Mouse (Mus musculus): Measurements from ENCODE around the gene Atp5k.

Gene Atp5k

GRCm38 (mm10) chr5:108433804-108434587 lies at the start of gene Atp5k:
TSS of gene Atp5k (minus strand) at chr5:108434448.
- peak; percentile 86 for DNase-seq (ENCODE audit: extremely low read depth, insufficient read length, low spot score)

DNA sequence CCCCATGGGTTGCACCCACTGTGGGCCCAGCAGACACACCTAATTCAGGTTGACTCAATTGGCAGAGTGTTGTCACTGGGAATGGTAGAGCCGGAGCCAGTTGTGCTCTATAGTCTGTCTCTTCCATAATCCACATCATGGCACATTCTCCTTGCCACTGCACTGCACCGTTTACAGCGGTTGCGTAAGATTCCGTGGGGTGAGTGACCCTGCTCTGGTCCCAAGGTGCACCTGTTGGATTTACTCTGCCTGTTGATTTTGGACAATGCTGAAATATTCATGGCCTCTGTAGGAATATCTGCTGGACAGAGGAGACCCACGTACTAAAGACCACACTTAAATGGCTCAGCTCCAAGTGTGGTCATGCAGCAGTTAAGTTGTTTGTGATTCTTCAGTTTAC lies 48.8 kb upstream of the Atp5k start:
- no peak for DNase-seq (ENCODE audit: extremely low read depth, insufficient read length, low spot score)

- DNase-seq (ENCODE audit: extremely low read depth, insufficient read length, low spot score): no peak
Measured at GRCm38 (mm10) chr5:108475977-108476376, 41.7 kb upstream of the Atp5k start.

GRCm38 (mm10) chr5:108473737-108474136 lies 39.5 kb upstream of the Atp5k start:
- DNase-seq (ENCODE audit: extremely low read depth, insufficient read length, low spot score): no peak

- DNase-seq (ENCODE audit: extremely low read depth, insufficient read length, low spot score): no peak
Measured at GRCm38 (mm10) chr5:108469617-108470016, 35.4 kb upstream of the Atp5k start.

DNA sequence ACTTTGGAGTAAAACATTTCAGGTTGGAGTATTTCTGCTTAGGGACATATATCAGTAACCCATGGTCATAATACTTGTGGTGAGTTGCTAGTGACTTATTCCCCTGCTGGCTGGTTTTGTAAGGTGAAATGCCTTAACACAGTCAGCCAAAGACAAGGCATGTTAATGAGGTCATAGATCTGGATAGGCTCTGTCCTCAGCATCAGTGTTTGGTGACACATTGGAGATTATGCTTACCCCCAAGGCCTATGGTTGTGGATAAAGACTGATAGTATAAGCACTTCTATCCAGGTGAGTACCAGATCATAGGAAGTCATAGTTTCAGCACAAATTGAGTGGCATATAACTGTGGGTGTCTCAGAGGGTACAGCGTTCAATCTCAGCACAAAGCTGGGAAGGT lies 32.4 kb upstream of the Atp5k start:
- no peak for DNase-seq (ENCODE audit: extremely low read depth, insufficient read length, low spot score)

DNA sequence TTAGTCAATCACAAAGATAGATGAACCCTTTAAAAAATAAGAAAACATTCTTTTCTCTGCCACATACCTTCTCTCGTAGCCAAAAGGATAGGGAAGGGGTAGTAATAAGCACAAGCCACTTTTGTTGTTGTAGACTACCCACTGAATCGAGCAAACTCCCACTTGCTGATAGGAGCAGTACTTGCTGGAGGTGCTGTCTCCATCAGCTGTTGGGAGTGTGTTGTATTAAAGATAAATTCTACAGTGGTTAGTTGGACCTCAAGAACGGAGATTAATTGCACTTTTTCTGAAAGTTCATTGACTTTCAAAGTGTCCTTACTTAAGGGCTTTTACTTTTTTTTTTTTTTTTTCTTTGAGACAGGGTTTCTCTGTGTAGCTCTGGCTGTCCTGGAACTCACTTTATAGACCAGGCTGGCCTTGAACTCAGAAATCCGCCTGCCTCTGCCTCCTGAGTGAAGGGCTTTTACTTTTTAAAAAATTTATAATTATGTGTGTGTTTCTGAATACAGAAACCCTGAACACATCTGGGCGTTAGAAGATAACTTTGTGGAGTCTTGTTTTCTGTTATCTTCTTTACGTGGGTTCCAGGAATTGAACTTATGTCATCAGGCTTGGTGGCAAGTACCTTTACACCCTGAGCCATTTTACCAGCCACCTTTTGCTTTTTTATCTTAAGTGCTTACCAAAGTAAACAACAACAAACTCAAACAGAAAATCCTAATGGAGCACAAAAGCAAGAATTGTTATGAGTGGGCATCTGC lies 31.1 kb upstream of the Atp5k start:
- DNase-seq (ENCODE audit: extremely low read depth, insufficient read length, low spot score): no peak

GRCm38 (mm10) chr5:108462446-108462845 lies 28.2 kb upstream of the Atp5k start:
- no peak for DNase-seq (ENCODE audit: extremely low read depth, insufficient read length, low spot score)

GRCm38 (mm10) chr5:108461082-108462065 lies 27.1 kb upstream of the Atp5k start, which contains the start of gene Pcgf3:
TSS of gene Pcgf3 (plus strand) at chr5:108461232.
- peak; percentile 92 for DNase-seq (ENCODE audit: extremely low read depth, insufficient read length, low spot score)

DNA sequence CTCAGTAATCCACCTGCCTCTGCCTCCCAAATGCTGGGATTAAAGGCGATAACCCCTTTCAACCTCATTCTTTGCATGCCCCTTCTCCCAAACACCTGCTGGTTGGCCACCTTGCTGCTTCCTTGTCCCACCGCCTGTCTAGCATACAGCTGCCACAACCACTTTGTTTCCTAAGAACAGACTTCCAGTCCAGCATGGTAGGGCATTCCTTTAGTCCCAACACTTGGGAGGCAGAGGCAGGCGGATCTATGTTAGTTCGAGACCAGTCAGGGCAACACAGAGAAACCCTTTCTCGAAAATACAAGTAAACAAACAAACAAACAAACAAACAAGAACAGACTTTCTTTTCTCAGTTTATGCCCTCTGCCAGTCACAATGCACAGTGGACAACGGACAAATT lies 26.2 kb upstream of the Atp5k start:
- no peak for DNase-seq (ENCODE audit: extremely low read depth, insufficient read length, low spot score)

DNA sequence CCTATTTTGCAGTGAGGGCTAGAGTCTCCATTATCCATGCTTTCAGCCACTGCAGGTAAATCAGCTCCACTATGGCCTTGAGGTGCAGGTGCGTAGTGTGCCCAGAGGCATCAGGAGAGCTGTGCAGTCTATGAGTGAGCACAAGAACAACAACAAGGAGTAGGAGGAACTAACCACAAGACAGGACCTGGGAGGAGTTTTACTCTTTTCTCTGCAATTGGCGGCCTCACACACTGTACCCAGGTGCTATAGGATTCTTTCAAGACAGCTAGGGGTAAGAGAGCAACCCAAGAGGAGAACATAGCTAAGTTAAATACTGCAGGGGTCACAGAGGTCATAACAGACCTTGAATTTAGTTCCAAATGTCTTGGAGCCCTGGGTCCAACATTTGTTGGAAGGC lies 24.5 kb upstream of the Atp5k start:
- no peak for DNase-seq (ENCODE audit: extremely low read depth, insufficient read length, low spot score)

DNA sequence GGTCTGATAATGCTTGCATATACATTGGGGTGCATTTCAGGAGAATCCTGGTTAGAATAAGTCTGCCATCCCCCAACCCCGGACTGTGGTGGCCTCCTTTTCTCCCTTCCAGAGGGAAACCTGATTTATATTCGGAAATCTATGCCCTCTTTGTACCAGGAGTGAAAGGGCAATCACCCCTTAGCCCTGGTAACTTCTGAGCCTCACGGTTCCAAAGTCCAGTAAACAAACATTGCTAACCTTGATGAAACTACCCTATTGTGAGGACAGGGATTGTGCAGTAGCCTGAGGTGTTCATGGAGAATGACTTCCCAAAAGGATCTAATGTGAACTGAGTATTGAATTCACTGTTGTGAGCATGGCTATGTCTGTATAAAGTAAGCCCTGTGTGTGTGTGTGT lies 19.8 kb upstream of the Atp5k start:
- no peak for DNase-seq (ENCODE audit: extremely low read depth, insufficient read length, low spot score)

- no peak for DNase-seq (ENCODE audit: extremely low read depth, insufficient read length, low spot score)
Measured at GRCm38 (mm10) chr5:108452422-108452821, 18.2 kb upstream of the Atp5k start.

DNA sequence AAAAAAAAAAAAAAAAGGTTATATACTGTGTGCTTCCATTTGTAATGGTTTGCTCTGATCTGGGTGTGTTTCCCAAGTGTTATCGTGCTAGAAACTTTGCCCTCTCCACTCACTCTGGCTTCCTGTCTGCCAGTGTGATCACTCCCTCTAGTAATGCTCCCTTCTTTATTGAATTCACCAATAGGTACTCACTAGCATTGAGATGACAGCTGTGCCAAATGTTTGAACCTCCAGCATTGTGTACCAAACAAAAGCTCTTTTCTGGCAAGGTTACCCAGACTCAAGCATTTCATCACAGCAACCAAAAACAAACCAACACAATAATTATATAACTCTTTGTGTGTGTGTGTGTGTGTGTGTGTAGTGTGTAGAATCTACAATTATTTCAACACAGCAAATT lies 17.4 kb upstream of the Atp5k start:
- DNase-seq (ENCODE audit: extremely low read depth, insufficient read length, low spot score): no peak

- DNase-seq (ENCODE audit: extremely low read depth, insufficient read length, low spot score): no peak
Measured at GRCm38 (mm10) chr5:108450837-108451540, 16.7 kb upstream of the Atp5k start.

GRCm38 (mm10) chr5:108448785-108449668 lies 14.8 kb upstream of the Atp5k start, which contains the start of gene Mfsd7a:
TSS of gene Mfsd7a (minus strand) at chr5:108448891.
- peak; percentile 71 for DNase-seq (ENCODE audit: extremely low read depth, insufficient read length, low spot score)

DNA sequence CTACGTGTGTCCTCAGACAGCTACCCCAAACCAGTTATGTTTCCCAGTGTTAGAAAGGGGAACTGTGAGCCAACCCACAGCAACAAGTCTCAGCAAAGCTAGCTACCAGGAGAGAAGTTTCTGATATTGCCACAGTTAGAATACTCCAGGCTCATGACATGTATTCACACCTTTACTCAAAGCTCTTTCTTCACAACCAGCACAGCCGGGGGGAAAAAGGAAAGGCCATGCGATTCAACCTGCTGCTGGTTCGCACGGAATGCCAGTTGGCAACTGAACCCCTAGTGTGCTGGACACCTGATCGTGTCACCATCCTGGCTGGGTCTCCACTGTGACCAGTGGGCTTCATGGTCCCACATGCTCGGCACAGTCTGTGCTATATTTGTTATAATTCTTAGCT lies 13.6 kb upstream of the Atp5k start:
- DNase-seq (ENCODE audit: extremely low read depth, insufficient read length, low spot score): no peak

- no peak for DNase-seq (ENCODE audit: extremely low read depth, insufficient read length, low spot score)
Measured at GRCm38 (mm10) chr5:108446973-108447372, 12.7 kb upstream of the Atp5k start.

- DNase-seq (ENCODE audit: extremely low read depth, insufficient read length, low spot score): no peak
Measured at GRCm38 (mm10) chr5:108436101-108436500, 1.9 kb upstream of the Atp5k start.

Data from 3134 (cell line).